Mouse (Mus musculus) heart, adult 8-10 months (tissue): ENCODE results near the gene Fgf15. TPM values are rescaled to one million over a fixed set of nuclear protein-coding genes. Genes with fewer than 3 reads are reported as not detected.

Experiments used
- DNase-seq: peaks from one replicate; pipeline ENCODE4 v3.0.0; 2022; ENCODE audit warnings: low spot score
- total RNA-seq, 4 experiments: library from RNA; stranded (reverse); gene quantifications; 2 replicates each; pipeline ENCODE4 v1.2.4; 2022

The Fgf15 gene
- total RNA-seq = not detected

GRCm38 (mm10) chr7:144896294-144897218 lies at the start of gene Fgf15:
Fgf15 (plus strand) TSS chr7:144896531.
- no peak for DNase-seq

GRCm38 (mm10) chr7:144847067-144847466 lies 49.3 kb upstream of the Fgf15 start, which contains the start of gene Fgf4:
Fgf4 (plus strand) TSS chr7:144847367.
- no peak for DNase-seq

GRCm38 (mm10) chr7:144851321-144851720 lies 45.0 kb upstream of the Fgf15 start:
- no peak for DNase-seq

- no peak for DNase-seq
Observed at GRCm38 (mm10) chr7:144854966-144855365, 41.4 kb upstream of the Fgf15 start.

GRCm38 (mm10) chr7:144857158-144857557 lies 39.2 kb upstream of the Fgf15 start:
- no peak for DNase-seq

GRCm38 (mm10) chr7:144857826-144858342 lies 38.4 kb upstream of the Fgf15 start:
- no peak for DNase-seq

GRCm38 (mm10) chr7:144858702-144859101 lies 37.6 kb upstream of the Fgf15 start:
- DNase-seq = no peak

- DNase-seq = no peak
Observed at GRCm38 (mm10) chr7:144861056-144861768, 35.1 kb upstream of the Fgf15 start.

- DNase-seq = no peak
Observed at GRCm38 (mm10) chr7:144861769-144862070, 34.6 kb upstream of the Fgf15 start.

GRCm38 (mm10) chr7:144862126-144862525 lies 34.2 kb upstream of the Fgf15 start:
- DNase-seq = no peak

- DNase-seq = no peak
Observed at GRCm38 (mm10) chr7:144862712-144863111, 33.6 kb upstream of the Fgf15 start.

- no peak for DNase-seq
Observed at GRCm38 (mm10) chr7:144863196-144863595, 33.1 kb upstream of the Fgf15 start.

- no peak for DNase-seq
Observed at GRCm38 (mm10) chr7:144864160-144864670, 32.1 kb upstream of the Fgf15 start.

GRCm38 (mm10) chr7:144867161-144867560 lies 29.2 kb upstream of the Fgf15 start:
- DNase-seq = no peak

GRCm38 (mm10) chr7:144867602-144868001 lies 28.7 kb upstream of the Fgf15 start:
- no peak for DNase-seq

GRCm38 (mm10) chr7:144872420-144872819 lies 23.9 kb upstream of the Fgf15 start:
- DNase-seq = no peak

- no peak for DNase-seq
Observed at GRCm38 (mm10) chr7:144873160-144873559, 23.2 kb upstream of the Fgf15 start.

- no peak for DNase-seq
Observed at GRCm38 (mm10) chr7:144874226-144874625, 22.1 kb upstream of the Fgf15 start.

GRCm38 (mm10) chr7:144878401-144878800 lies 17.9 kb upstream of the Fgf15 start:
- no peak for DNase-seq

GRCm38 (mm10) chr7:144883106-144883505 lies 13.2 kb upstream of the Fgf15 start:
- no peak for DNase-seq

- DNase-seq = no peak
Observed at GRCm38 (mm10) chr7:144887672-144888071, 8.7 kb upstream of the Fgf15 start.

GRCm38 (mm10) chr7:144888564-144889299 lies 7.6 kb upstream of the Fgf15 start:
- DNase-seq = no peak
